Mouse (Mus musculus) heart, postnatal 36 days (tissue): ENCODE measurements at regions not wholly inside any gene's neighbourhood (a gene's known extent, or its start where the extent isn't known, plus 50 kb on each side); places are given as distances from the start of the nearest gene placed in this dataset.

Source experiments
- DNase-seq, 2 experiments: peaks; one replicate each; pipeline ENCODE4 v3.0.0; 2021 to 2022
- intact Hi-C: fragments of 180-260 bp; cut with DNase I; formaldehyde crosslinking; loops from one replicate; pipeline ENCODE4 v1.15.1; 2025

GRCm38 (mm10) chr3:49566769-49567729 is 190.1 kb downstream of the Pcdh18 start:
- intact Hi-C loops, result no loop called here
- DNase-seq, result no peak

- intact Hi-C loops, result no loop called here
- DNase-seq, result no peak
These were observed 229.5 kb downstream of the Pcdh18 start for GRCm38 (mm10) chr3:49527642-49528041.

GRCm38 (mm10) chr3:49520088-49520487 is 237.0 kb downstream of the Pcdh18 start:
- intact Hi-C loops, result no loop called here
- DNase-seq, result no peak

GRCm38 (mm10) chr3:49504581-49504980 is 252.5 kb downstream of the Pcdh18 start:
- intact Hi-C loops, result no loop called here
- no peak for DNase-seq

GRCm38 (mm10) chr3:49502351-49502750 is 254.8 kb downstream of the Pcdh18 start:
- intact Hi-C loops, result no loop called here
- no peak for DNase-seq

GRCm38 (mm10) chr3:49485105-49485504 is 272.0 kb downstream of the Pcdh18 start:
- intact Hi-C loops, result no loop called here
- peak in 1 of 2 experiments; percentile 7 for DNase-seq
